ENCODE assay signal across 8 mouse cellular contexts in genomic region chr11:106612209-106612960, GRCm38 (mm10). TPM values are rescaled to one million over a fixed set of nuclear protein-coding genes. Genes with fewer than 3 reads are reported as not detected.
DNase-seq lines count a peak whose midpoint lies in the region; ATAC-seq lines count a peak whose summit lies in the region.

No protein-coding gene starts in this region.

- H3K4me1 ChIP-seq in intestine, embryonic 14.5 days (replicated peaks; ENCODE audit: control insufficient read depth, insufficient read depth, low read length): peaks cover 13% of the 10 kb centered on the region
- peaks cover 6% of the 10 kb centered on the region for H3K4me1 ChIP-seq in limb, embryonic 11.5 days (ENCODE audit: control insufficient read depth, insufficient read depth, low read length)
- peaks cover 4% of the 10 kb centered on the region; the same call in 1 of the 2 replicates for H3K4me1 ChIP-seq in midbrain, embryonic 11.5 days (ENCODE audit: control insufficient read depth, insufficient read depth, low read length)

- H3K36me3 ChIP-seq in intestine, embryonic 14.5 days (ENCODE audit: control insufficient read depth, insufficient read depth, low read length): no peaks in the 10 kb centered on the region
- H3K36me3 ChIP-seq in limb, embryonic 11.5 days (ENCODE audit: control insufficient read depth, insufficient read depth, low read length): no peaks in the 10 kb centered on the region
- H3K36me3 ChIP-seq in midbrain, embryonic 11.5 days (ENCODE audit: control insufficient read depth, insufficient read depth, low read length): no peaks in the 10 kb centered on the region

- H3K4me3 ChIP-seq in intestine, embryonic 14.5 days (ENCODE audit: low read depth, low read length): peak overlapping the region; percentile 84
- peak overlapping the region; percentile 91 for H3K4me3 ChIP-seq in limb, embryonic 11.5 days (ENCODE audit: low read depth, low read length)
- H3K4me3 ChIP-seq in midbrain, embryonic 11.5 days (ENCODE audit: low read depth, low read length): peak overlapping the region; percentile 97

- no peak; the same call in 1 of the 2 replicates for ATAC-seq in intestine, embryonic 14.5 days (replicated peaks; ENCODE audit: low FRiP score, low TSS enrichment, low read depth)
- ATAC-seq in limb, embryonic 11.5 days (ENCODE audit: insufficient number of reproducible peaks, low FRiP score, low TSS enrichment, low read depth): peak; percentile 67
- ATAC-seq in midbrain, embryonic 11.5 days (ENCODE audit: low FRiP score): no peak

- H3K27ac ChIP-seq in intestine, embryonic 14.5 days (ENCODE audit: low read depth): peak overlapping the region; percentile 73; the same call in 1 of the 2 replicates
- H3K27ac ChIP-seq in limb, embryonic 11.5 days (replicated peaks; ENCODE audit: low read depth, low read length): no peak overlapping the region
- peak overlapping the region; percentile 51; the same call in 1 of the 2 replicates for H3K27ac ChIP-seq in midbrain, embryonic 11.5 days (ENCODE audit: low read depth, low read length)

- H3K4me2 ChIP-seq in intestine, embryonic 14.5 days (ENCODE audit: low read length): peak overlapping the region; percentile 96
- peak overlapping the region; percentile 75 for H3K4me2 ChIP-seq in limb, embryonic 11.5 days (ENCODE audit: low read depth, severe bottlenecking)
- peak overlapping the region; percentile 93 for H3K4me2 ChIP-seq in midbrain, embryonic 11.5 days

- intact Hi-C loops in gastrocnemius, postnatal 14 days (cut with DNase I; ENCODE audit: low total_unique reads): no loop called here

- H3K27me3 ChIP-seq in intestine, embryonic 14.5 days (replicated peaks; ENCODE audit: control insufficient read depth, insufficient read depth, low read length): no peaks in the 10 kb centered on the region
- H3K27me3 ChIP-seq in limb, embryonic 11.5 days (ENCODE audit: control insufficient read depth, insufficient read depth, low read length): no peaks in the 10 kb centered on the region; the same call in 1 of the 2 replicates
- peaks cover 4% of the 10 kb centered on the region; the same call in 1 of the 2 replicates for H3K27me3 ChIP-seq in midbrain, embryonic 11.5 days (ENCODE audit: control insufficient read depth, insufficient read depth, low read length)

- peak; percentile 70 for DNase-seq in A20 (ENCODE audit: low read depth, low spot score)
- DNase-seq in adrenal gland, adult 2 months: peak; percentile 63
- DNase-seq in embryo, embryonic 10.5 days (ENCODE audit: low spot score): peak; percentile 48
- peak; percentile 54 for DNase-seq in gastrocnemius, postnatal 14 days
- peak; percentile 84 for DNase-seq in intestine, embryonic 14.5 days (ENCODE audit: low spot score)
- DNase-seq in limb, embryonic 11.5 days (ENCODE audit: low spot score): peak; percentile 69
- peak; percentile 95 for DNase-seq in midbrain, embryonic 11.5 days (ENCODE audit: low spot score, missing footprints)
- DNase-seq in spleen, postnatal 4 days (ENCODE audit: low spot score in 2 of 2): peak; percentile 75 to 88

- H3K9ac ChIP-seq in intestine, embryonic 14.5 days (ENCODE audit: low read length): peak overlapping the region; percentile 81
- H3K9ac ChIP-seq in limb, embryonic 11.5 days (ENCODE audit: low read length): peak overlapping the region; percentile 76
- H3K9ac ChIP-seq in midbrain, embryonic 11.5 days (ENCODE audit: low read length): peak overlapping the region; percentile 83

- H3K9me3 ChIP-seq in intestine, embryonic 14.5 days (ENCODE audit: control insufficient read depth, low read length): no peaks in the 10 kb centered on the region
- no peaks in the 10 kb centered on the region for H3K9me3 ChIP-seq in limb, embryonic 11.5 days (ENCODE audit: control insufficient read depth, low read length)
- no peaks in the 10 kb centered on the region for H3K9me3 ChIP-seq in midbrain, embryonic 11.5 days (ENCODE audit: control insufficient read depth, low read length)

- under 1% methylated on average over 65 of the region's 67 CpGs for WGBS in intestine, embryonic 14.5 days
- under 1% methylated on average over 67 of the region's 67 CpGs for WGBS in limb, embryonic 11.5 days
- under 1% methylated on average over 51 of the region's 67 CpGs for WGBS in midbrain, embryonic 11.5 days

RNA-seq across cellular contexts. Expression of gene Tex2, which starts 0.8 kb away (rescaled TPM):
- total RNA-seq in adrenal gland, adult 2 months (2021): 10 to 100 TPM; 54.0 to 55.5 TPM
- polyA plus RNA-seq in adrenal gland, adult 2 months (2012; rRNA removed): 14.0 and 15.8 TPM in 2 replicates
- total RNA-seq in gastrocnemius, postnatal 14 days (2021): 10 to 100 TPM; 25.2 to 26.5 TPM
- polyA plus RNA-seq in intestine, embryonic 14.5 days (2014; fragmentation: Nextera tagmentation; extraction: Ambion mirVana): 8.9 and 11.6 TPM in 2 replicates
- polyA plus RNA-seq in limb, embryonic 11.5 days (2014; fragmentation: Nextera tagmentation; extraction: Ambion mirVana): 7.6 and 8.0 TPM in 2 replicates
- polyA plus RNA-seq in midbrain, embryonic 11.5 days (2014; fragmentation: Nextera tagmentation; extraction: Ambion mirVana): 9.9 and 10.8 TPM in 2 replicates
